Mouse (Mus musculus) T-helper 2 cell (primary cell): ENCODE data around the gene Exoc6.

ENCODE experiments used
- in situ Hi-C: fragments of 300-600 bp; cut with MboI, MseI; formaldehyde crosslinking; loops from one replicate; pipeline ENCODE4 v1.15.1; 2025; ENCODE audit warnings: high pct_unique_total_duplicates

The Exoc6 gene

GRCm38 (mm10) chr19:37536426-37536825 lies 13.8 kb upstream of the Exoc6 start:
- in situ Hi-C loops, result no loop called here

DNA sequence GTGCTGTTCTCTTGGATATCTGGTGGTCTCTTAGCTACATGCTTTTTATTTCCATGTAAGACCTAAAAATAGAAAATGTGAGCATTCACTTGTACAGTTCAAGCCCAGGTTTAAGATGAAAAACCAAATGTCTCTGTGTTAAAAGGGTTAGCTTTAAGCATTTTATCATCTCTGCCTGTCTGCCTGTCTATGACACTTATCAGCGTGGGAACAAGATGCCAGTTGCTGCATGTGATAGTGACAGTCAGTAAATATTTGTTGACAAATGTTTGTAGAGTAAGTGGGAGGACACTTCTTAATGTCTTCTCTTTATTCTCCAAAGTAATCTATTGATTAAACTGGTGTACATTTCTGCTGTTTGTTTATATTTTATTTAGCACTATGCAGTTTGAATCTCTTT lies 12.5 kb upstream of the Exoc6 start:
- in situ Hi-C loops, result no loop called here

DNA sequence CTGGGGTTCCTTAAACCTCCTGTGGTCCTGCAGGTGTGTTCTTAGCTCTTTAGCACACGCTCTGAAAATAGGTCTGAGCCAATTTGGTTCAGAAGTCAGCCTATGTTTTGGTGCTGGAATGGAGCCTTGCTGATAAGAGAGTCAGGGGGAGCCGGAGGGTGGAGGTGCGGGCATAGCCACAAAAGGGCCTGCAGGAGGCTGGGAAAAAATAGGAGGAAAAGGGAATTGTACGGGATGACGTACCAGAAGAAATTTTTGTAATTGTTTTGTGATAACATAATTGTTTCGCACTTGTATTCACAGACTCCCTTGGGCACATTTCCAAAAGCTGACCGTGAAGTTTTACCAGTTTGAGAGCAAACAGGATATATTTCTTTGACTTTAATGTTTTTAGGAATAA lies 10.0 kb upstream of the Exoc6 start:
- in situ Hi-C loops, result no loop called here

- in situ Hi-C loops, result no loop called here
Observed at GRCm38 (mm10) chr19:37543537-37544326, 6.5 kb upstream of the Exoc6 start.

DNA sequence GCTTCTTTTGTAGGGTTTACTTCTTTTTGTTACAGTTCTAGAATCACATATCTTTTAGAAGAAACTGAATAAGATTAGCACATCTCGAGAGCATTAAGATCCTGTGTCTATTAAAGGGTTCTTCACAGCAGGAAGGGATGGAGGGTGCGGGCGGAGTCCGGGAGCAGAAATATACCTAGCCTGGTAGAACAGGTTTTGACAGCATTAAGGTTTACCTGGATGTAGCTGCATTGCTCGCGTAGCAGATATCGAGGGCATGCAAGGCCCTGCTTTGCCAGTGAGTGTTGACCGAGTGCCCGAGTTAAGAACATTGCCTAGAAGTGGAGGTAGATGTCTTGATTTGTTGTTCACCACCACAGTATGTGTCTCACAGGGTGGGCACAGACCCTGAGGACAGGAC lies 5.7 kb upstream of the Exoc6 start:
- in situ Hi-C loops, result no loop called here

DNA sequence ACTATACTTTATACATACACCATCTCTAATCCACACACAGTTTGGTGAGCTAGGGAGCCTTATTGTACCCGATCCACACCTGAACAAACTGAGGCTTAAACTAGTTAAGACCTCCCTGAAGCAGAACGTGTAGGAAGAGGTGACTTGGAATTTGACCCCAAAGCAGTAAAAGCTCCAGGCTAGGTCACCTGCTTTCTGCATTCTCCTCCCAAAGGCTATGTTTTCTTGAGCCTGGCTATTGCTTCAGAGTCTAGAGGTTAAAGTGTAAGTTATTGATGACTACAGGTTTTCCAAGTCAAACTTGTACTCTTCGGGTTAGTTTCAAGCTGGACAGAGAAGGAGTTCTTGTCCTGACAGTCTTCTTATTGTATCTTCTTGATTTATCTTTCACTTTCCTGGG lies 5.0 kb upstream of the Exoc6 start:
- in situ Hi-C loops, result loop anchor here (5.0 kb wide), 1 partner anchor 113 kb away; the partner anchor contains the start of gene Hhex

DNA sequence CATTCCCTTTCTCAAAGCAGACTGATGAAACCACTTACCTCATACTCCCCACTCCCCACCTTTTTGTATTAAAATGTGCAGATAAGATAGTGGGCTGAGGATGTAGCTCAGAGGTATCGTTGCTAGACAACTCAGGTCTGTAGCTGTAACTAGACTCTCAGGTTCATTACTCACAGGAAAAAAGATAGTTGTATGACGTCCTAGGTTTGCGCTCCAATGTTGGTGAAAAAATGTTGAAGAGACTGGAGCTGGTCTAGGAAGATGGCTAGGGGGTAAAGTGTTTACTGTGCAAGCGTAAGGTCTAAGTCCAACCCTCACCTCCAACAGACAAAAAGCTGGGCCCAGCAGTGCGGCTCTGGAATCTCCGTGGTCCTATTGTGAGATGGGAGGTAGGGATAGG lies 4.5 kb upstream of the Exoc6 start:
- in situ Hi-C loops, result loop anchor here (5.0 kb wide), 1 partner anchor 113 kb away; the partner anchor contains the start of gene Hhex

- in situ Hi-C loops, result loop anchor here (5.0 kb wide), 1 partner anchor 114 kb away; the partner anchor contains the start of gene Hhex
Observed at GRCm38 (mm10) chr19:37546776-37547175, 3.4 kb upstream of the Exoc6 start.

- in situ Hi-C loops, result loop anchor here (25.0 kb wide), 1 partner anchor 739 kb away; no protein-coding TSS in a partner anchor
Observed at GRCm38 (mm10) chr19:37551040-37551566, 885 bp downstream of the Exoc6 start.

DNA sequence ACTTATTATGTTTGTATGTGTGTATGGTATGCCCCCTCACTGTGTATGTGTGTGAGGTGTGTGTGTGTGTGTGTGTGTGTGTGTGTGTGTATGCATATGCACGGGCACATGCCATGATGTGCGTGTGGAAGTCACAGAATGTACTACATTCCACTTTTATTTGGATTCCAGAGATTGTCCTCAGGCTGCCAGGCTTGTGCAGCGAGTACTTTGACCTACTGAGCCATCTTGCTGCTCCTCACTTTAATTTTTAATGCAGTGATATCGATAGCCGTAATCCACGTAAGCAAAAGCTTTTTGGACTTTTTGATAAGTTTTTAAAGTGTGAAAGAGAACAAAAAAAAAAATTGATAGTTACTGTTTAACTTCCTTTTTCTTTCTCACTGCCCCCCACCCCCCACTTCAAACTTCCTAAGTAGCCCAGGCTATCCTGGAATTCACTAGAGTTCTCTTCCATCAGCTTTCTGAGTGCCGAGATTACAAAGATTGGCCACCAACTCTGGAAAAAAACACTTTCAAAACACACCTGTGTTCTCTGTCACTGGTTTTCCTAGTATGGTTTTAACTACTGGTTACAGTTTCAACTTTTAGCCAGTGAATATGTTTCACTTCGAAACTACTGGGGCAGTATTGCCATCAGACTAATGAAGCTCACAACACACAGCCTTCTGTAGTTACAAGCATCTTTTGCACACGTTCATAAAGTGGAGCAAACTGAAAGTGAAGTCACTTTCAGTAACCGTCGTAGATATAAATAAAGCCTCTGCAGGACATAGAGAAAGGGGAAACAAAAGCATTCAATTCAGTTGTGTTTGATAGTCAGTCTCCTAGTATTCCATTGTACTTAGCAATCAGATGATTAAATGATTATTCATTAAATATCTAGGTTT lies 3.4 kb downstream of the Exoc6 start:
- in situ Hi-C loops, result loop anchor here (25.0 kb wide), 1 partner anchor 741 kb away; no protein-coding TSS in a partner anchor

- in situ Hi-C loops, result loop anchor here (25.0 kb wide), 1 partner anchor 742 kb away; no protein-coding TSS in a partner anchor
Observed at GRCm38 (mm10) chr19:37554266-37554650, 4.0 kb downstream of the Exoc6 start.

DNA sequence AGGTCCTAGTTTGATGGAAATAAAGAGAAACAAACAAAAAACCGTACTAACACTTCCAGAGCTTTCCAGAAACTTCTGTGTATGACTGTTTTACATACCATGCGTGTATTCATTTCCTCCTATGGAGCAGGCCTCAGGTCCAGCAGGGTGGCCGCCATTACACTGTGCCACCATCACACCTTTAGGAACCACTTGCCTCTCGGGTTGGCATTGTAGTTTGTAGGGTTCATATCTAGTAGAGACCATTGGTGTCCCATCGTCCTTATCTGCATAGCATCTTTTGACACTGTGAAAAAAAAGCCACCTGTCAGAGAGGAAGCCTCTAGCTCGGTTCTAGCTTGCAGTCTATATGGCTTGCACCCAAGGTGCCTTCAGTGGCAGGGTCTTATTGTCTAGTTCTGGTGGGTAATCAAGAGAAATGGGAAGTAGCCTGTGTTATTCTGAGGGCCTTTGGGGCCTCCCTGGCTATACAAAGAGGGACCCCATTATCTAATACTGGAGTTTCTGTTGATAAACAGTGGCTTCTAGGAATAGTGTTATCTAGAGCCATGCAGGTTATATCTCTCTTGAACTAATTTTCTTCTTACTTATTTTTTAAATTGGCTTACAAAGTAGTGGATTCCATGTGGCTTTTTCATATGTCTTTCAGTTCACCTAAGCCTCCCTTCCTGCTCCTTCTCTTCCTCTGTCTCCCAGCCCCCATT lies 5.8 kb downstream of the Exoc6 start:
- in situ Hi-C loops, result loop anchor here (25.0 kb wide), 1 partner anchor 744 kb away; no protein-coding TSS in a partner anchor

DNA sequence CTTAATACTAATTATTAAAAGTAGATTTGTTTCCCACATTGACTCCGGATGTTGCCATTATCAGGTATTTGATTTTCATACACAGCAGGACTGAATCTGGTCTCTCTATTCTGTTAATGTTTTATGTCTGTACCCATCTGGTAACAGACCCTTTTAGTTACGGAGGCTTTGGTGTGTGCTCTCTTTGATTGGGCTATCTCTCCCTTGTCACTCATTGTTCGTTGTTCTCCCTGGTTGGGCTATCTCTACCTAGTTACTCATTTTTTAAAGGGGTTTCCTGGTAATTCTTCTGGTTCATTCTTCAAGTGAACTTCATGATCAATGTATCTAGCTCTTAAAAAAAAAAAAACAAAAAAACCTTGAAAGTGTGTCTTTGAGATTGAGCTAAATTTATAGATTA lies 7.7 kb downstream of the Exoc6 start:
- in situ Hi-C loops, result loop anchor here (25.0 kb wide), 1 partner anchor 746 kb away; no protein-coding TSS in a partner anchor

DNA sequence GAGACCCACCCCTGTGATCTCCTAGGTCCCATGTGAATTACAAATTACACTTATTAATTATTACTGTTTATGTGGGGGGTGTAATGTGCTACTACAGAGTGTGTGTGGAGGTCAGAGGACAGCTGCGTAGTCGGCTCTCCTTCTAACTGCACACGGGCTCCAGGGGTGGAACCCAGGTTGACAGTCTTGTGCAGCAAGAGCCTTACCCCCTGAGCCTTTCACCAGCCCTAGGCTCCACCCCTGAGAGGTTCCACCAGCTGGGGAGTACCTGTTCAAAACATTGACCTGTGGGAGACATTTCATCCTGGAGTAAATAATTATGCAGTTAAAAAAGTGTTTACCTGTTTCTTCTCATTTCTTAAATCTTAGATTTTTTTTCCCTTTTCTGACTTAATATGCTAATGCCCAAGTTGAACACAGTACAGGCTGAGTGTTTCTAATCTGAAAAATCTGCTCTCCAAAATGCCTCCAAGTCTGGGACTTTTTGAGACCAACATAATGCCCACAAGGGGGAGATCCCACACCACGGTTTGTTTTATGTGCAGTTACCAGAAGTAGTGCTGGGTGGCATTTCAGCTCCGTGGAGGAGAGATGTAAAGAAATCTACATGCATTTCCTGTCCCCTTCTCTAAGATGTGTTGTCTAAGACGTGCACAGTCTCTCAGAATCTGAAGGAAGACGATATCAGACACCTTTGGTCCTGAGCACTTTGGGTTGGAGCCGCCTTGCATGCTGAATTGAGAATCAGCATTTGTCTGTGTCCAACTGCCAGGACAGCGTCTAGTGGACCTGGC lies 9.3 kb downstream of the Exoc6 start:
- in situ Hi-C loops, result loop anchor here (10.0 to 25.0 kb wide), 2 partner anchors 55 to 747 kb away; no protein-coding TSS in a partner anchor

DNA sequence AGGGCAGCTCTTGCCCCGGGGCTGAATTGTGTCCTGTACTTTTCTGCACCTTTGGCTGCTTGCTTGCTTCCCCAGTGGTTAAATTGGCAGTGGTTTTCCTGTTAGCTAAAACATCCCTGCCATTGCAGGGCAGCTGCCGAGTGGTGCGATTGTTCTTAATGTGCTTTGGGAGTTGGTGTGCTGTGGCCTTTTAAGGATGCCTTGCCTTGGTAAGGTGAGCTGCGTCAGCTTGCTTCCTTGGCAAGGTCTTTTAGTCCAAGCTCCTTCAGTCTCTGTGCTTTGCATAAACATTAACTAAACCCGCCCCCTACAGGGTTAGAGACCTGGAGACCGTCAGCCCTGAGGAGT lies 9.8 kb downstream of the Exoc6 start:
- in situ Hi-C loops, result loop anchor here (10.0 to 25.0 kb wide), 2 partner anchors 55 to 748 kb away; no protein-coding TSS in a partner anchor

DNA sequence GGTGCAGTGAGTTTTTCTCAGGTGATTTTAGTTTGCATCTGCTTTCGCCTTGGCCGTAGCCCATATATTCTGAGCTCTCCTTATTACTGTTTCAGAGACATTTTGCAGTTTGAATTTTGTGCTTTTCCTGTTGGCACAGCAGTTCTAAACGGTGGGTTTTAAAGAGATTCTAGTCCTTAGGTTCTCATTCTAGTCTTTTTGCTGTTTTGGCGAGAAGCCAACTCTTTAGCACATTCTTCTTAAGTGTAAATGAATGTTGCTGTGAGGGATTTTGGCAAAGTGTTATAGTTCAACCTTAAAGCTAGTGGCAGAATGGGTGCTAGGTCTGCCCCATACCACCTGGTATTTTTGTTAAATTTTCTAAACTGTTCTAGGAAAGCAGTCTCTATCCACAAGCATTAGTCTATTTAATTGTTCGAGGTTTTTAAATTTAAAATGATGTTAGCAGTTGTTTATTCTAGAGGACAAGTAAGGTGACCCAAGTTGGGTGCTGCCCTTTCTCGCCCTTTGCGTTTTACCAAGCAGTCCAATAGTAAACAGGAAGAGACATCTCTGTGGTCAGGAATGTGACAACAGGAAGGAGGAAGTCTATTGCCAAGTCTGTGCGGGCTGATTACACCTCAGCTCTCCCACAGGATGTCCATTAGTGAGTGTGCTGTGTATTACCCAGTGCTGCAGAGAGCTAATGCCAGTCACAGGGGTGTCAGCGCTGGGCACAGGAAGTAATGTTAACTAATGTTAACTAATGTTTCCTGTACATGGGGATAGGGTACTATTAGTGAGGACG lies 11.1 kb downstream of the Exoc6 start:
- in situ Hi-C loops, result loop anchor here (10.0 to 25.0 kb wide), 2 partner anchors 56 to 749 kb away; no protein-coding TSS in a partner anchor

GRCm38 (mm10) chr19:37563763-37564162 lies 13.5 kb downstream of the Exoc6 start:
- in situ Hi-C loops, result loop anchor here (10.0 to 25.0 kb wide), 2 partner anchors 59 to 751 kb away; no protein-coding TSS in a partner anchor

- in situ Hi-C loops, result loop anchor here (10.0 to 25.0 kb wide), 2 partner anchors 61 to 754 kb away; no protein-coding TSS in a partner anchor
Observed at GRCm38 (mm10) chr19:37565806-37566205, 15.6 kb downstream of the Exoc6 start.

DNA sequence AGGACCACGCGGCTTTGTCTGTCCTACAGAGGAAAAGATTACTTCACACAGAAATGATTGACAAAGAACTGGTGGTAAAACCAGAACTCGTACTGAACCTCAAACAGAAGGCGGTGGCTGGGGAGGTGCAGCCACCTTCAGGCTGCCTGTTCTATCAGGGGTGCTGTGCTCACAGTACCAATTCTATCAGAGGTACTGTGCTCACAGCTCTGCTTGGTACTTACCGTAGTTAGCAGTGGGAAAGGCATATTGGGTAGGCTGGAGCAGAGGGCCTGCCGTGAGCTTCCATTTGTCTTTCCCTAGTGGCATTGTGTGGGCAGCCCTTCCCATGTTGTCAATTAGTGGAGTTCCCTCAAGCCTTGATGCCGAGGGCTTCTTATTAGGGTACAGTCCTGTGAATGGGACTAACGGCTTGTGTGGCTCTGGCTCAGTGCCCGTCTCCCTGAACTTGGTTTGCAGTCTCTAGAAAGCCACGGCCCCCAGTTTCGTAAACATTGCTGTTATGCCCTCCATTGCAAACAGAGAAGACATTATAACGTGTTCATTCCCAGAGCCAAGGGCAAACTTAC lies 19.1 kb downstream of the Exoc6 start:
- in situ Hi-C loops, result loop anchor here (10.0 to 25.0 kb wide), 2 partner anchors 64 to 757 kb away; no protein-coding TSS in a partner anchor
